Mouse (Mus musculus) forebrain, embryonic 12.5 days (tissue): ENCODE results near the gene Smarca4. TPM values are rescaled to one million over a fixed set of nuclear protein-coding genes. Genes with fewer than 3 reads are reported as not detected.

Experiments
- ATAC-seq: fragments of 200-750 bp; cut with Nextera tagmentation; 2 replicates; pipeline ENCODE4 v1.8.0; 2017; ENCODE audit warnings: moderate TSS enrichment; ENCODE audit not compliant: low FRiP score
- H3K27ac ChIP-seq: fragments of 300-500 bp; sonication (generic); 2 replicates; pipeline ENCODE4 v1.5.1; 2016; ENCODE audit warnings: mild to moderate bottlenecking
- H3K27me3 ChIP-seq: fragments of 300-500 bp; sonication (generic); 2 replicates; pipeline ENCODE4 v1.6.1; 2016; ENCODE audit warnings: mild to moderate bottlenecking
- H3K36me3 ChIP-seq: fragments of 300-500 bp; sonication (generic); replicated peaks from 2 replicates; pipeline ENCODE4 v1.6.1; 2016; ENCODE audit warnings: mild to moderate bottlenecking
- H3K4me1 ChIP-seq: fragments of 300-500 bp; sonication (generic); 2 replicates; pipeline ENCODE4 v1.6.1; 2016
- H3K4me2 ChIP-seq: fragments of 300-500 bp; sonication (generic); 2 replicates; pipeline ENCODE4 v1.6.1; 2016; ENCODE audit warnings: mild to moderate bottlenecking, moderate library complexity
- H3K4me3 ChIP-seq: fragments of 300-500 bp; sonication (generic); replicated peaks from 2 replicates; pipeline ENCODE4 v1.5.1; 2016; ENCODE audit warnings: mild to moderate bottlenecking
- H3K9ac ChIP-seq: fragments of 300-500 bp; sonication (generic); 2 replicates; pipeline ENCODE4 v1.6.1; 2016; ENCODE audit warnings: mild to moderate bottlenecking
- H3K9me3 ChIP-seq: fragments of 300-500 bp; sonication (generic); 2 replicates; pipeline ENCODE4 v1.6.1; 2016
- WGBS: fragments of 180-500 bp; shearing (Covaris S2); methylation state at CpG from one replicate; pipeline ENCODE4 v1.1.7; 2016; 5-methylcytosine and 5-hydroxymethylcytosine counted together
- polyA plus RNA-seq: library from polyadenylated mRNA; unstranded; fragments of >200 nt; fragmentation: Nextera tagmentation; extraction: Ambion mirVana; gene quantifications from 2 replicates; pipeline ENCODE4 v1.2.1, GENCODE M21; 2016

The Smarca4 gene
- 184 and 203 TPM in 2 replicates for polyA plus RNA-seq

- Histone ChIP-seq H3K4me3 (peak within 1 kb of the TSS; percentile 73), H3K9ac (peak within 1 kb of the TSS; percentile 88), H3K36me3 (peaks cover 7% of the 10 kb centered on the region), H3K27ac (peak within 1 kb of the TSS; percentile 98), H3K4me1 (peaks cover 30% of the 10 kb centered on the region), H3K4me2 (peak within 1 kb of the TSS; percentile 59), H3K9me3 (no peaks in the 10 kb centered on the region), H3K27me3 (no peaks in the 10 kb centered on the region)
- peak; percentile 95 for ATAC-seq
- WGBS: under 1% methylated on average over 44 of the region's 45 CpGs
Observed at GRCm38 (mm10) chr9:21615617-21616231, at the start of gene Smarca4. Gene Smarca4 (plus strand): TSS chr9:21616169.

DNA sequence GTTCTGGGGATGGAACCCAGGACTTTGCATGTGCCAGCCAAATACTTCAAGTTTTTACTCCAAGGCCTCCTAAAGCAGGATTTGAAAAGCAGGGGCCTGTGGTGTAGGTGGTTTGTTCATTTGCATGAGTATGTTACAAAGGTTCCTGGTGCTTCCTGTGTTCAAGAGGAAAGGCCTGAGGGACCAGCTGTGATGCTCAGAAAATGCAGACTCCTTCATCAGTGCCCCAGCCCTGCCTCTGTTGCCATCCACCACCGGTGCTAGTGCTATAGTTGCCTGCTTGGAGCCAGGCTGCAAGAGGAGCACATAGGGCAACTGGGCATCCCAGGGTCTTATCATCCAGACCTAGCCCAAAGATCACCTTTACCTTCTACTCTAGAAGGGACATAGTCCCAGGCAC, 49.4 kb upstream of the Smarca4 start:
- no peaks in the 10 kb centered on the region for H3K4me1 ChIP-seq
- 93% methylated on average over 1 of the region's 1 CpGs for WGBS
- no peaks in the 10 kb centered on the region for H3K9me3 ChIP-seq
- peaks cover 32% of the 10 kb centered on the region for H3K36me3 ChIP-seq
- no peak overlapping the region for H3K27ac ChIP-seq
- no peaks in the 10 kb centered on the region for H3K27me3 ChIP-seq
- H3K4me2 ChIP-seq: no peak overlapping the region
- no peak overlapping the region for H3K4me3 ChIP-seq
- ATAC-seq: no peak
- H3K9ac ChIP-seq: no peak overlapping the region

DNA sequence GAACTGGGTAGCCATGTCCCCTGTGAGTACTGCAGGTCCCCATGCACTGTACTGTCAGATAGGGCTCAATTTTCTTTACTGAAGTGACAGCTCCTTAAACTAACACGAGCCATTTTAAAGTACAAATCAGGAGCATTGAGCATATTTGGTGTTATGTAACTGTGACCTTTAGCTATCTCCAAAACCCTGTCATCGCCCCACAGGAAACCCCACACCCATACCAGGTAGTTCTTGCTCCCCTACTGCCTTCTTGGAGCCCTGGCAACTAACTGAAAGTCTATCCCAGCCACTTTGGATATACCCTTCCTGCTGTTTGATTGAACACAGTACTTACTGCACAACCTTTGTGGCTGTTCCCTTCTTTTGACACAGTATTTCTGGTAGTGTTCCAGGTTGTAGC, 48.9 kb upstream of the Smarca4 start:
- H3K27me3 ChIP-seq: no peaks in the 10 kb centered on the region
- no peak overlapping the region for H3K4me3 ChIP-seq
- no peak for ATAC-seq
- WGBS: 92% methylated on average over 2 of the region's 2 CpGs
- H3K4me1 ChIP-seq: no peaks in the 10 kb centered on the region
- no peak overlapping the region for H3K27ac ChIP-seq
- H3K9ac ChIP-seq: no peak overlapping the region
- peaks cover 35% of the 10 kb centered on the region for H3K36me3 ChIP-seq
- no peak overlapping the region for H3K4me2 ChIP-seq
- no peaks in the 10 kb centered on the region for H3K9me3 ChIP-seq

DNA sequence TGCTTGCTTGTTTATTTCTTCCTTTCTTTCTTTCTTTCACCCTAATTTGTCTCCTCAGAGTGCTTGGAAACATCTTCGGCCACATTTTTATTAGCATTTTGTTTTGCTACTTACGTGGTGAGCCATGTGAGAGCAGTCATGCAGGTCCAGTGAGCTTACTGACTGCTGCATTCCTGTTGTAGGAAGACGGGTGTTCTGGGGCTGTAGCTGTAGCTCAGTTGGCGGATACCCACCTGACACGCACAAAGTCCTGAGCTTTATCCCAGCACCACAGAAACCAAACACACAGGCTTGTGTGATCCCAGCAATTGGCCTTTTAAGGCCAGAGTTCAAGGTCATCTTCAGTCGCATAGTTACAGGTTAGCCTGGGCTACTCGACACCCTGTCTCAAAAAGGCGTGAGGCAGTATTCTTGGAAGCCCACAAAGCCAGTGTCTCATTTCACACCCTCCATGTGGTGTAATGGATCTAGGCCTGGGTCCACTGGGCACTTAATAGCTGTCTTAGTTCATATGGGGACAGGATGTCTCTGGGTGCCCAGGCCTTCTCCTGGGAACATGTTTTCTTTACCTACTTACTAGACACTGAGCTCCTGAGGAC, 47.2 kb upstream of the Smarca4 start:
- Histone ChIP-seq H3K9ac (no peak overlapping the region), H3K27me3 (no peaks in the 10 kb centered on the region), H3K4me2 (no peak overlapping the region), H3K4me3 (no peak overlapping the region), H3K4me1 (no peaks in the 10 kb centered on the region), H3K27ac (no peak overlapping the region), H3K36me3 (peaks cover 48% of the 10 kb centered on the region), H3K9me3 (no peaks in the 10 kb centered on the region)
- WGBS: 94% methylated on average over 8 of the region's 8 CpGs
- no peak for ATAC-seq

- 96% methylated on average over 8 of the region's 8 CpGs for WGBS
- H3K9ac ChIP-seq: no peak overlapping the region
Observed at GRCm38 (mm10) chr9:21574012-21574801, 41.8 kb upstream of the Smarca4 start.

GRCm38 (mm10) chr9:21575253-21575652, 40.7 kb upstream of the Smarca4 start:
- no peak for ATAC-seq

More at GRCm38 (mm10) chr9:21574012-21574801, 41.8 kb upstream of the Smarca4 start:
- H3K36me3 ChIP-seq: peaks cover 92% of the 10 kb centered on the region
- no peak overlapping the region for H3K4me2 ChIP-seq
- H3K9me3 ChIP-seq: no peaks in the 10 kb centered on the region
- no peak overlapping the region for H3K27ac ChIP-seq
- H3K4me3 ChIP-seq: no peak overlapping the region
- no peaks in the 10 kb centered on the region for H3K27me3 ChIP-seq
- peaks cover 10% of the 10 kb centered on the region for H3K4me1 ChIP-seq
- ATAC-seq: no peak

GRCm38 (mm10) chr9:21576286-21576685, 39.7 kb upstream of the Smarca4 start:
- Histone ChIP-seq H3K27me3 (no peaks in the 10 kb centered on the region), H3K4me3 (no peak overlapping the region), H3K9me3 (no peaks in the 10 kb centered on the region), H3K4me1 (peaks cover 10% of the 10 kb centered on the region), H3K36me3 (peaks cover 93% of the 10 kb centered on the region), H3K4me2 (no peak overlapping the region), H3K27ac (0 out of 2 replicates have a peak overlapping the region, but pooled peaks have one; percentile 5), H3K9ac (no peak overlapping the region)
- ATAC-seq: no peak
- 82% methylated on average over 1 of the region's 1 CpGs for WGBS

More at GRCm38 (mm10) chr9:21575253-21575652, 40.7 kb upstream of the Smarca4 start:
- Histone ChIP-seq H3K4me3 (no peak overlapping the region), H3K9ac (no peak overlapping the region), H3K4me2 (no peak overlapping the region), H3K9me3 (no peaks in the 10 kb centered on the region), H3K36me3 (peaks cover 92% of the 10 kb centered on the region), H3K4me1 (peaks cover 10% of the 10 kb centered on the region), H3K27me3 (no peaks in the 10 kb centered on the region), H3K27ac (no peak overlapping the region)
- 97% methylated on average over 10 of the region's 10 CpGs for WGBS

DNA sequence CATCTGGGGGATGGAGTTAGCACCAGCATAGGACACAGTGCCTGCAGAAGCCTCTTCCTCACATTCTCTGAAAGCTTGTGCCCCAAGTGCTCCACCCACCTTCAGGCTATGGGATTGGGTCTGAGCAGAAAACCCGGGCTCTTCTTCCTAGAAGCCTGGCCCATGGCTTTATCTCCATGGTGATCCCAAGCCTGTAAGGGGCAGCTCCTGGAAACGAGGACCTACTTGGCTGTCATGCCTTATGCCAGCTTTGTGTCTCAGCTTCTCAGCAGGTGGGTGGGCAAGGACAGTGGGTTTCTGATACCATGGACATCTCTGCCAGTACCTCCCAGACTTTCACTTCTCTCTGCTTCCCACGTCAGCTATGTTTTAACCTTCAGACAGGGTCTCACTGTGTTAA, 37.7 kb upstream of the Smarca4 start:
- Histone ChIP-seq H3K9ac (no peak overlapping the region), H3K4me1 (peaks cover 10% of the 10 kb centered on the region), H3K4me3 (no peak overlapping the region), H3K27me3 (no peaks in the 10 kb centered on the region), H3K9me3 (no peaks in the 10 kb centered on the region), H3K36me3 (peaks cover 92% of the 10 kb centered on the region), H3K4me2 (no peak overlapping the region), H3K27ac (no peak overlapping the region)
- 80% methylated on average over 3 of the region's 3 CpGs for WGBS
- no peak for ATAC-seq

- Histone ChIP-seq H3K27me3 (no peaks in the 10 kb centered on the region), H3K4me1 (no peaks in the 10 kb centered on the region), H3K4me3 (no peak overlapping the region), H3K4me2 (no peak overlapping the region), H3K9me3 (no peaks in the 10 kb centered on the region), H3K9ac (no peak overlapping the region), H3K27ac (no peak overlapping the region), H3K36me3 (peaks cover 93% of the 10 kb centered on the region)
- ATAC-seq: no peak
- 79% methylated on average over 1 of the region's 1 CpGs for WGBS
Observed at GRCm38 (mm10) chr9:21585401-21585800, 30.6 kb upstream of the Smarca4 start.

GRCm38 (mm10) chr9:21587678-21588349, 28.2 kb upstream of the Smarca4 start:
- peaks cover 75% of the 10 kb centered on the region for H3K36me3 ChIP-seq
- 91% methylated on average over 23 of the region's 23 CpGs for WGBS
- H3K4me1 ChIP-seq: peaks cover 14% of the 10 kb centered on the region
- no peak overlapping the region for H3K27ac ChIP-seq
- H3K4me3 ChIP-seq: no peak overlapping the region
- no peaks in the 10 kb centered on the region for H3K9me3 ChIP-seq
- H3K9ac ChIP-seq: no peak overlapping the region
- H3K27me3 ChIP-seq: no peaks in the 10 kb centered on the region
- H3K4me2 ChIP-seq: no peak overlapping the region
- no peak for ATAC-seq

- WGBS: 95% methylated on average over 8 of the region's 8 CpGs
- no peak overlapping the region for H3K27ac ChIP-seq
- no peak for ATAC-seq
Observed at GRCm38 (mm10) chr9:21588350-21588749, 27.6 kb upstream of the Smarca4 start.

DNA sequence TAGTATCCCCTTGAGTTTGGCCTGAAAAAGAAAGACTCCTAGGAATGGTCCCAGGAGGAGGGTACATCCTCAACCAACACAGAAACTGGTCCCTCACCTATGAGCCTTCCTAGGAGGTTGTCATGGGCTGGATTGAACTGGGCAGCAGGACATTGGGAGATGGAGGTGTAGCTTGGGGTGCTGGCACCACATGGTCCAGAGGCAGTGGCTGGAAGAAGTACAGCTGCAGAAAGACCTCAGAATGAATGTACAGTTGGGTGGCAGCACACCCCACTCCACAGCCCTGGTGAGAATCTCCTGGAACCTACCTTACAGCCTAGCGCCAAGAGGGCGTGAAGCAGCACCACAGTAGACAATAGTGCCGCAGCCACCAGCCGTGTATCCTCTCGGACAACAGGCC, 26.4 kb upstream of the Smarca4 start:
- H3K4me2 ChIP-seq: no peak overlapping the region
- H3K27ac ChIP-seq: no peak overlapping the region
- no peak for ATAC-seq
- H3K9me3 ChIP-seq: no peaks in the 10 kb centered on the region
- H3K4me1 ChIP-seq: peaks cover 28% of the 10 kb centered on the region
- H3K36me3 ChIP-seq: peaks cover 60% of the 10 kb centered on the region
- H3K9ac ChIP-seq: no peak overlapping the region
- no peak overlapping the region for H3K4me3 ChIP-seq
- H3K27me3 ChIP-seq: no peaks in the 10 kb centered on the region
- 95% methylated on average over 5 of the region's 5 CpGs for WGBS

More at GRCm38 (mm10) chr9:21588350-21588749, 27.6 kb upstream of the Smarca4 start:
- Histone ChIP-seq H3K4me1 (peaks cover 16% of the 10 kb centered on the region), H3K4me2 (no peak overlapping the region), H3K36me3 (peaks cover 69% of the 10 kb centered on the region), H3K27me3 (no peaks in the 10 kb centered on the region), H3K9ac (no peak overlapping the region), H3K9me3 (no peaks in the 10 kb centered on the region), H3K4me3 (no peak overlapping the region)
